Mouse (Mus musculus): ENCODE data around the gene Nrg3.

Nrg3 gene

GRCm38 (mm10) chr14:39472790-39473761, at the start of gene Nrg3:
Nrg3 (minus strand) TSS chr14:39473088.
- DNase-seq (ENCODE audit: low read depth) = no peak

- DNase-seq (ENCODE audit: low read depth) = no peak
Observed at GRCm38 (mm10) chr14:39508956-39509355, 36.1 kb upstream of the Nrg3 start.

DNA sequence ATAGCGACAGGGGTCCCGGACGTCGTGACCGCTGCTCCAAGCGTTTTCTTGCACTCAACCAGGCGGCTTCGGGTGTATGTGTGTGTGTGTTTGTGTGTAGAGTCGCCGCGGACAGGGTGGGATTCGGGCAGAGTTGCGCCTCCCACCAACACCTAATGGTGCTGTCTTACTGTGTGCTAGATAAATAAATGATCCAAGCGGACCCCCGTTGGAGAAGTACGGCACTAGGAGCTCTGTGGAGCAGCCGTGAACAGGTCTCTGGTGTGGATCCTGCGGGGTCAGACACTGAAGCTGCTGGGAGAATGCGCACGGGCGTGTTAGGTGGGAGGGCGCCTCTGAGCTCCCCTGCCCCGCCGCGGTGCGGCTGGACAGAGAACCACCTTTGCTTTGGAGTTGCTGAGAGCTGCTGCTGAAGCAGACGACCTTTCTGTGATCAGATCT, 903 bp upstream of the Nrg3 start:
- DNase-seq (ENCODE audit: low read depth) = no peak

- DNase-seq (ENCODE audit: low read depth) = no peak
Observed at GRCm38 (mm10) chr14:39472146-39472751, 639 bp downstream of the Nrg3 start.

GRCm38 (mm10) chr14:39471236-39471981, 1.5 kb downstream of the Nrg3 start:
- no peak for DNase-seq (ENCODE audit: low read depth)

- no peak for DNase-seq (ENCODE audit: low read depth)
Observed at GRCm38 (mm10) chr14:39445501-39445900, 27.4 kb downstream of the Nrg3 start.

DNA sequence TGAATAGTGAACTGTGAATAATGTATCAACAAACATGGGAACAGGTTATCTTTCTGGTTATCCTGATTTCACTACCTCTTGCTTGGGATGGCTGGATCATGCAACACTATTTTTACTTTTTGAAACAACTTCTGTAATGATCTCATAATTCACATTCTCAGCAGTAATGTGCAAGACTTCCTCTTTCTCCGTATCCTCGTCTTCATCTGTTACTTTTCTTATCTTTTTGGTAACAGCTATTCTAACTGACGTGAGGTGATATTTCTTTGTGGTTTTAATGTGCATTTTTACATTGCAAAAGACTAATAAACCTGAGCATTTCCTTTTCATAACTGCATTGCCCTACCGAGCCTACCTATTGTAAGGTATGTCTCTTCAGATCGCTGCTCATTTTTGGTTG, 44.4 kb downstream of the Nrg3 start:
- no peak for DNase-seq (ENCODE audit: low read depth)

DNA sequence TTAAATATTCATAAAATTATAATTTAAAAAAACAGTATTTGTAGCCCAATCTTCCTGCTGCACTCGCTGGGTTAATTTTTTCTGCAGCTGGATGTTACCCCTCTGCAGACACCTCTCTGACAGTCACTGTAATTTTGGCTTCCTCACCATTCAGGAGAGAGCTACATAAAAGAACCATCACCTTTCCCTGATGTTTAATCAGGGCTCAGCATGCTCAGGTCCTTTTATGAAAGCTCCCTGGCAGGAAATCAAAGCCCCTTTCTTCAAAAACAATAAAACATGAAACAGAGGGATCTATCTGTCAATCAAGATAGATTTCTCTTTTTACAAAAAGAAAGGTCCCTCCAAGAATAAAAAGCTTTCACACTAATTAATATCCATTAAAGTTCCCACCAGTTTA, 51.0 kb downstream of the Nrg3 start:
- DNase-seq (ENCODE audit: low read depth) = no peak

DNA sequence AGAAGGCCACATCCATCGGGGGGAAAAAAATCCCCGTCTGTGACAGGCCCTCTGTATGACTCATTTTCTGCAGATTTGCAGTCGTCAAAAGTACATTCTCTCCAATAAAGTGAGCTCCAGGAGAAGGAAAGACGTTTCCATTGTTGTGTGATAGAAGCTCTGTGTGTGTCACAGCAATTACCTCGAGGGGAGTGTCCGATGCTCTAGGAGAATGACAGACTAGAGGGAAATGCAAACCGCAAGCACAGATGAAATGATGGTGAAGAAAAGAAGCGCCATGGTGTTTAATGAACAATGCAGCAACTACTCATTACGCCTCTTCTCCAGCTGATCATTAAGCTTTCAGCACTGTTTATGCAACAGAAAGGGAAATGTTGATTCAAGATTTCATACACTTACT, 59.6 kb downstream of the Nrg3 start:
- no peak for DNase-seq (ENCODE audit: low read depth)

- no peak for DNase-seq (ENCODE audit: low read depth)
Observed at GRCm38 (mm10) chr14:39386845-39387244, 86.0 kb downstream of the Nrg3 start.

GRCm38 (mm10) chr14:39381321-39381720, 91.6 kb downstream of the Nrg3 start:
- DNase-seq (ENCODE audit: low read depth) = no peak

GRCm38 (mm10) chr14:39373220-39373619, 99.7 kb downstream of the Nrg3 start:
- DNase-seq (ENCODE audit: low read depth) = no peak

DNA sequence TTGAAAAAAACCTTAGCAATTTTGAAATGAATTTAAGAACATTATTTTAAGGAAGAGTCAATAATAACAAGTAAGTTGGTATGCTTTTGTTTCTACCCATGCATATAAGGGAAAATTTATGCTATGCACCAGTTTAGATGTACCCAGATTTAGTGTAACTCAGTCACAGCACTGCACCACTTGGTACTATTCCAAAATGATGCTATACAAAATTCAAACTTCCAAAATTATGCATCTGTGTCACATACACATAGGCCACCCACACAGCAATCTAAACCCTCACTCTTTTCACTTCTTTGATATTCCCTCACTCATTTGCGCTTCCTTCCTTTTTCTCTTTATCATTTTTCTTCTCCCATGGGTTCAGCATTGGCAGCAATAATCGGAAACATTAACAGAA, 116.6 kb downstream of the Nrg3 start:
- no peak for DNase-seq (ENCODE audit: low read depth)

- DNase-seq (ENCODE audit: low read depth) = no peak
Observed at GRCm38 (mm10) chr14:39351979-39352737, 120.7 kb downstream of the Nrg3 start.

DNA sequence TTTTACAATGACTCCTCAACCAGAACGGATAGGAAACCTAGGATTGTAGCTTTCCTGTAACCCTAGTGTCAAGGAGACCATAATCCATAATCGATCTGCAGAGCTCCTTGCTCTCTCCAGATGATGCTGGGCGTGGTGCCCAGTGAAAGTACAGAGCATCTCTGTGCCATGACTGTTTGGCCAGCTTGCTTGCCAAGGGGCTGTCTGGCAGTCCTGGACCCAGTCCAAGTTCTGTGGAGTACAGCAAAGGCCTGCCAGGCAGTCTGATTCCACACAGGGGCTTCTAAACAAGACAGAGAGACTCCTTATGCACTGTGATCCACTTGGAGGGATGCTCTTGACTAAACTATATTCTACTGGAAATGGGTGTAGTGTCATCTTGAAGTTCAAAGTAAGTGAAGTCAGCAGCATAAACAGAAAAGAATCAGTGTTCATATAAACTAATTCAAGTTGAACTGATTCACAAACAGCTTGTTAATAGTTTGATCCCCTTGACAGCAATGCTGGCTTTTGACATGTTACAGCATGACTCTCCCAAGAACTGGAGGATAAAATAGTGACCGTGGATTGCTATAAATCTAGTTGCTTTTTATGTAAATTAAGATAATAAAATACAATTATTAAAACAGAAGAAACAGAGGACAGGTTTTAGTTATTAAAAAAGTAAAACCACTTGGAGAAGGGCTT, 155.3 kb downstream of the Nrg3 start:
- no peak for DNase-seq (ENCODE audit: low read depth)

DNA sequence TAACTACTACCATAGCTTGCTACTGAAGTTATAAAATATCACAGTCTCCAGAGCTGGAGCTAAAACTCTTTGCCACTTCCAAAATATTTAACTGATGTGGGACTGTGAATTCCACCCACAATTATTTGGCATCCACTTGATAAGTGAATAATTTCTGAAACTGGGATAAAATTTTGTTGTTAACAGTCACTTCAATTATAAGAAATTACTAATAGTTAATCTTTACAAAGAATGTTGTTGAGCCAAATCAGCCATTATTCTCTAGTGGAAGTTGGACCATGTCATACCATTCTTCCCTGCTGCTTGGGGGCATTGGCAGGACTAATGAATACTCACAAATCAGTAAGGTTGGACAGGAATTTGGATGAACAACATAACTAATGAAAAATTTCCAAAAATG, 158.8 kb downstream of the Nrg3 start:
- DNase-seq (ENCODE audit: low read depth) = no peak

DNA sequence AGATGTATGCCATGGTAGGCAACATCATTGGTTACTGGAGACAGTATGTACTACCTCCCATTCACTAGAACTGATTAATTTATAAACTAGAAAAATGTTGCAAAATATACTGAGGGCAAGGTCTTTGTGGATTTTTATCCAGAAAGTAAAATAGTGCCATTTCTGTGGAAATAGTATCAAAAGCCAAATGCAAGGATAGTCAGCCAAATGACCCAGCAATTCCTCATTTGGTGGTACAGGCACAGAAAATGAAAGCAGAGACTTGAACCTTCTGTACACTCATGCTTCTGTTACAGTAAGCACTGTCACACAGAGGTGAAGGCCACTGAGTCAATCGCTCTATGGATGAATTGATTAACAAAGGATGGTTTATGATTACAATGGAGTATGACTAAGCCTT, 207.8 kb downstream of the Nrg3 start:
- no peak for DNase-seq (ENCODE audit: low read depth)

- no peak for DNase-seq (ENCODE audit: low read depth)
Observed at GRCm38 (mm10) chr14:39264422-39264821, 208.5 kb downstream of the Nrg3 start.

- DNase-seq (ENCODE audit: low read depth) = no peak
Observed at GRCm38 (mm10) chr14:39261016-39261415, 211.9 kb downstream of the Nrg3 start.

- DNase-seq (ENCODE audit: low read depth) = no peak
Observed at GRCm38 (mm10) chr14:39255391-39255790, 217.5 kb downstream of the Nrg3 start.

GRCm38 (mm10) chr14:39240267-39240666, 232.6 kb downstream of the Nrg3 start:
- no peak for DNase-seq (ENCODE audit: low read depth)
